In the genomic region with DNA sequence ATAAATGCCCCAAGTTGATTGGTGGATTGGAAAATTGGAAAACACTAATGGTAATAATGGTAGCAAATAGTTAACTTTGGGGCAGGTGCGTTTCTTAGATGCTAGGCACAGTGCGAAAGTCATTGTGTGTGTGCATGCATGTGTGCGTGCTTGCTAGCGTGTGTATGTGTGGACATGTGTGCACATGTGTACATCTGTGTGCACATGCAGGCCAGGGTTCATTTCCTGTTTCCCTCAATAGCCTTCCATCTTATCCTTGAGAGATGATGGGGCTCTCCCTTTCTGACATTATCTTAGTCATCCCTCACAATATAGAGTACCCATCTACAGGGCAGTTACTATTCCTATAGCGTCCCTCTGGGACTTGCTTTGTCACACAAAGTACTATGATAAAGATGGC, we compare ENCODE assay signal across 1 mouse cellular context.
TF ChIP-seq lines count a peak whose summit lies in the region.

No protein-coding gene starts in this region.

TF ChIP-seq in CH12.LX, 34 proteins besides CTCF, POLR2A, EP300 and RAD21 (continued from another document):
- no peak for TF ChIP-seq NELFE (IDR thresholded peaks at IDR 0.05; ENCODE audit: low read depth, low read length)
- TF ChIP-seq CHD2 (IDR thresholded peaks at IDR 0.05; ENCODE audit: low read length) = no peak
- TF ChIP-seq MAZ (IDR thresholded peaks at IDR 0.05; ENCODE audit: low read depth, low read length) = no peak
- TF ChIP-seq POLR2AphosphoS2 (IDR thresholded peaks at IDR 0.05; ENCODE audit: low read depth, low read length) = no peak
- no peak for TF ChIP-seq JUND (conservative IDR thresholded peaks at IDR 0.05; ENCODE audit: low read depth, low read length)
- TF ChIP-seq GABPA (IDR thresholded peaks at IDR 0.05; ENCODE audit: insufficient replicate concordance, low read depth, low read length) = no peak
- TF ChIP-seq ZNF384 (IDR thresholded peaks at IDR 0.05; ENCODE audit: low read depth, low read length) = no peak
- TF ChIP-seq MYC (IDR thresholded peaks at IDR 0.05; ENCODE audit: low read depth, low read length) = 0 out of 2 replicates have a peak, but pooled peaks have one; percentile 41
- TF ChIP-seq MEF2A (IDR thresholded peaks at IDR 0.05; ENCODE audit: borderline replicate concordance, low read depth, low read length) = peak; percentile 53; the same call in 1 of the 2 replicates
- TF ChIP-seq ELF1 (IDR thresholded peaks at IDR 0.05; ENCODE audit: low read depth, low read length) = no peak
- TF ChIP-seq USF2 (conservative IDR thresholded peaks at IDR 0.05; ENCODE audit: low read depth, low read length) = no peak
